Comparison of ENCODE assay signal across 24 mouse cellular contexts in the genomic region with DNA sequence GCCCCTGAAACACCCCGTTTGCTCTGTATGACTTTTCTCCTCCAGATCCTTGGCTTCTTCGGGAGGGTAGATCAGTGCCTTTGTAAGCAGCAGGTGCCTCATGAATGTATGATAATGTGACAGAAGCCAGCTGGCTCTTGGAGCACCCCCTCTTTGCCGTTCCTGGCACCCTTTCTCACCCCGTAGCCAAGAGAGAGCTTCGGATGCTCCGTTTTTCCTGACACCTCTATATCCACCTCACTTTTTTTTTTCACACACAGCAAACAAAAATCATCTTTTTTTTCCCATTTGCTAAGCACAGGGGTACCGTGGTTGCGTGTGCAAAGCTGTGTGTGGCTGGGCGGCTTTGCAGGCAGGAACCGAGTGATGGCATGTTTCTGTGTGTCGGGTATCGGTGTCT. TPM values are rescaled to one million over a fixed set of nuclear protein-coding genes. Genes with fewer than 3 reads are reported as not detected.
DNase-seq lines count a peak whose midpoint lies in the region; ATAC-seq lines count a peak whose summit lies in the region.
"Had no signal": no experiment of that assay in that cellular context is flagged by ENCODE, and none has a peak within 500 bp of the region (broad histone marks: within the 10 kb centered on the region; RNA-seq: fewer than 3 reads in every experiment).

No protein-coding gene starts in this region.

- H3K27me3 ChIP-seq in hindbrain, embryonic 10.5 days (ENCODE audit: insufficient read depth, poor library complexity, severe bottlenecking) = no peaks in the 10 kb centered on the region
- no peaks in the 10 kb centered on the region for H3K27me3 ChIP-seq in hindbrain, embryonic 16.5 days (replicated peaks; ENCODE audit: control insufficient read depth, insufficient read depth, low read length)
- H3K27me3 ChIP-seq in neural tube, embryonic 13.5 days = no peaks in the 10 kb centered on the region
- no peaks in the 10 kb centered on the region for H3K27me3 ChIP-seq in hindbrain, embryonic 12.5 days
- no peaks in the 10 kb centered on the region for H3K27me3 ChIP-seq in neural tube, embryonic 15.5 days (replicated peaks)
- H3K27me3 ChIP-seq in intestine, embryonic 16.5 days (replicated peaks; ENCODE audit: control insufficient read depth, insufficient read depth, low read length) = no peaks in the 10 kb centered on the region
- H3K27me3 ChIP-seq: embryonic facial prominence, embryonic 12.5 days; heart, embryonic 15.5 days; limb, embryonic 12.5 days had no signal

- H3K9ac ChIP-seq in hindbrain, embryonic 16.5 days (ENCODE audit: low read depth, low read length) = no peak overlapping the region
- no peak overlapping the region for H3K9ac ChIP-seq in neural tube, embryonic 13.5 days
- no peak overlapping the region for H3K9ac ChIP-seq in hindbrain, embryonic 12.5 days
- no peak overlapping the region for H3K9ac ChIP-seq in neural tube, embryonic 15.5 days (replicated peaks)
- H3K9ac ChIP-seq in intestine, embryonic 16.5 days (ENCODE audit: low read depth, low read length) = no peak overlapping the region
- H3K9ac ChIP-seq: embryonic facial prominence, embryonic 12.5 days; heart, embryonic 15.5 days; limb, embryonic 12.5 days; liver, postnatal 0 days had no signal

- no peak for ATAC-seq in hindbrain, embryonic 16.5 days
- ATAC-seq in neural tube, embryonic 13.5 days (ENCODE audit: low read depth) = no peak
- no peak for ATAC-seq in hindbrain, embryonic 12.5 days (ENCODE audit: low FRiP score)
- no peak for ATAC-seq in neural tube, embryonic 15.5 days (ENCODE audit: low FRiP score)
- no peak for ATAC-seq in intestine, embryonic 16.5 days
- ATAC-seq: CD4-positive, CD25-positive, alpha-beta regulatory T cell, adult 4 months; liver, postnatal 0 days; lung, postnatal 0 days had no signal

- peak overlapping the region; percentile 77 for H3K27ac ChIP-seq in hindbrain, embryonic 10.5 days
- H3K27ac ChIP-seq in hindbrain, embryonic 16.5 days (ENCODE audit: low read depth, low read length) = no peak overlapping the region
- peak overlapping the region; percentile 87 for H3K27ac ChIP-seq in neural tube, embryonic 13.5 days (replicated peaks)
- H3K27ac ChIP-seq in hindbrain, embryonic 12.5 days = 0 out of 2 replicates have a peak overlapping the region, but pooled peaks have one; percentile 24
- H3K27ac ChIP-seq in neural tube, embryonic 15.5 days (replicated peaks) = peak overlapping the region; percentile 37; the same call in 1 of the 2 replicates
- H3K27ac ChIP-seq in intestine, embryonic 16.5 days (ENCODE audit: low read length) = no peak overlapping the region
- H3K27ac ChIP-seq: embryonic facial prominence, embryonic 12.5 days; heart, embryonic 15.5 days; limb, embryonic 12.5 days; macrophage had no signal

- H3K4me1 ChIP-seq in hindbrain, embryonic 10.5 days (replicated peaks) = peaks cover 81% of the 10 kb centered on the region
- peaks cover 42% of the 10 kb centered on the region for H3K4me1 ChIP-seq in hindbrain, embryonic 16.5 days (ENCODE audit: control insufficient read depth, insufficient read depth, low read depth, low read length)
- peaks cover 82% of the 10 kb centered on the region for H3K4me1 ChIP-seq in neural tube, embryonic 13.5 days (replicated peaks)
- H3K4me1 ChIP-seq in hindbrain, embryonic 12.5 days = peaks cover 73% of the 10 kb centered on the region
- H3K4me1 ChIP-seq in neural tube, embryonic 15.5 days = peaks cover 80% of the 10 kb centered on the region
- H3K4me1 ChIP-seq in intestine, embryonic 16.5 days (ENCODE audit: control insufficient read depth, insufficient read depth, low read length) = peaks cover 37% of the 10 kb centered on the region

- WGBS in hindbrain, embryonic 10.5 days = 82% methylated on average over 12 of the region's 12 CpGs
- WGBS in hindbrain, embryonic 16.5 days = 56% methylated on average over 12 of the region's 12 CpGs
- WGBS in neural tube, embryonic 13.5 days = 67% methylated on average over 12 of the region's 12 CpGs
- 78% methylated on average over 12 of the region's 12 CpGs for WGBS in hindbrain, embryonic 12.5 days
- 62% methylated on average over 12 of the region's 12 CpGs for WGBS in neural tube, embryonic 15.5 days
- 82% methylated on average over 12 of the region's 12 CpGs for WGBS in intestine, embryonic 16.5 days

- H3K36me3 ChIP-seq in hindbrain, embryonic 10.5 days = peaks cover 6% of the 10 kb centered on the region; the same call in 1 of the 2 replicates
- H3K36me3 ChIP-seq in hindbrain, embryonic 16.5 days (ENCODE audit: control insufficient read depth, insufficient read depth, low read length) = no peaks in the 10 kb centered on the region
- H3K36me3 ChIP-seq in neural tube, embryonic 13.5 days = no peaks in the 10 kb centered on the region
- no peaks in the 10 kb centered on the region for H3K36me3 ChIP-seq in hindbrain, embryonic 12.5 days
- no peaks in the 10 kb centered on the region for H3K36me3 ChIP-seq in neural tube, embryonic 15.5 days
- no peaks in the 10 kb centered on the region for H3K36me3 ChIP-seq in intestine, embryonic 16.5 days (ENCODE audit: control insufficient read depth, insufficient read depth, low read length)
- H3K36me3 ChIP-seq: embryonic facial prominence, embryonic 12.5 days; heart, embryonic 15.5 days; limb, embryonic 12.5 days had no signal

- H3K4me3 ChIP-seq in hindbrain, embryonic 10.5 days = no peak overlapping the region
- H3K4me3 ChIP-seq in hindbrain, embryonic 16.5 days (ENCODE audit: low read length) = no peak overlapping the region
- no peak overlapping the region for H3K4me3 ChIP-seq in neural tube, embryonic 13.5 days
- no peak overlapping the region for H3K4me3 ChIP-seq in hindbrain, embryonic 12.5 days
- no peak overlapping the region for H3K4me3 ChIP-seq in neural tube, embryonic 15.5 days (replicated peaks)
- H3K4me3 ChIP-seq in intestine, embryonic 16.5 days (ENCODE audit: low read length) = no peak overlapping the region
- H3K4me3 ChIP-seq: embryonic facial prominence, embryonic 12.5 days; heart, embryonic 15.5 days; limb, embryonic 12.5 days had no signal

- H3K9me3 ChIP-seq in hindbrain, embryonic 10.5 days = peaks cover 5% of the 10 kb centered on the region; the same call in 1 of the 2 replicates
- H3K9me3 ChIP-seq in hindbrain, embryonic 16.5 days (ENCODE audit: control insufficient read depth, low read length) = no peaks in the 10 kb centered on the region
- H3K9me3 ChIP-seq in neural tube, embryonic 13.5 days = 0 out of 2 replicates have a peak, but pooled peaks cover 4% of the 10 kb centered on the region
- 0 out of 2 replicates have a peak, but pooled peaks cover 4% of the 10 kb centered on the region for H3K9me3 ChIP-seq in hindbrain, embryonic 12.5 days (replicated peaks)
- H3K9me3 ChIP-seq in neural tube, embryonic 15.5 days (replicated peaks) = no peaks in the 10 kb centered on the region
- H3K9me3 ChIP-seq in intestine, embryonic 16.5 days (ENCODE audit: control insufficient read depth, low read length) = no peaks in the 10 kb centered on the region
- H3K9me3 ChIP-seq: embryonic facial prominence, embryonic 12.5 days; heart, embryonic 15.5 days had no signal

- no peak overlapping the region for H3K4me2 ChIP-seq in hindbrain, embryonic 16.5 days (ENCODE audit: low read length)
- no peak overlapping the region for H3K4me2 ChIP-seq in neural tube, embryonic 13.5 days
- H3K4me2 ChIP-seq in hindbrain, embryonic 12.5 days (replicated peaks) = no peak overlapping the region
- no peak overlapping the region for H3K4me2 ChIP-seq in neural tube, embryonic 15.5 days
- H3K4me2 ChIP-seq in intestine, embryonic 16.5 days (ENCODE audit: low read depth, low read length) = no peak overlapping the region
- H3K4me2 ChIP-seq: embryonic facial prominence, embryonic 12.5 days; heart, embryonic 15.5 days; limb, embryonic 12.5 days; liver, embryonic 11.5 days had no signal

- no peak for DNase-seq in hindbrain, embryonic 10.5 days (ENCODE audit: low spot score)
- DNase-seq in neural tube, embryonic 10.5 days (ENCODE audit: extremely low spot score, low spot score) = no peak
- DNase-seq in layer of hippocampus, adult 18-20 months (ENCODE audit: low spot score in 2 of 2) = no peak
- DNase-seq: adrenal gland, postnatal 14 days; cerebellum, adult 11 months; heart, postnatal 36 days; kidney, adult 8-10 months; kidney, postnatal 10 days; layer of hippocampus, postnatal 36 days; liver, postnatal 0 days; right cerebral cortex, postnatal 14 days; thymus, postnatal 25 days had no signal

RNA-seq across cellular contexts. Expression of a gene that starts 16.3 kb away (rescaled TPM):
- 6.6 and 7.2 TPM in 2 replicates for polyA plus RNA-seq in hindbrain, embryonic 10.5 days (2016; fragmentation: Nextera tagmentation; extraction: Ambion mirVana)
- polyA plus RNA-seq in hindbrain, embryonic 16.5 days (2015; fragmentation: Nextera tagmentation; extraction: Ambion mirVana) = 12.9 and 15.5 TPM in 2 replicates
- polyA plus RNA-seq in neural tube, embryonic 13.5 days (2015; fragmentation: Nextera tagmentation; extraction: Ambion mirVana) = 12.0 and 14.1 TPM in 2 replicates
- 12.9 and 13.0 TPM in 2 replicates for polyA plus RNA-seq in hindbrain, embryonic 12.5 days (2016; fragmentation: Nextera tagmentation; extraction: Ambion mirVana)
- polyA plus RNA-seq in neural tube, embryonic 15.5 days (2015; fragmentation: Nextera tagmentation; extraction: Ambion mirVana) = 14.0 and 14.9 TPM in 2 replicates
- 3.2 and 3.3 TPM in 2 replicates for polyA plus RNA-seq in intestine, embryonic 16.5 days (2015; fragmentation: Nextera tagmentation; extraction: Ambion mirVana)
- 10 to 100 TPM; 68.2 to 70.6 TPM for total RNA-seq in layer of hippocampus, adult 18-20 months (2021)

Comparison
In these comparisons a context has a peak if more than half of its experiments do, and no peak if none do; other contexts are left out.
1. H3K27ac ChIP-seq: peak in hindbrain, embryonic 10.5 days (single experiment), neural tube, embryonic 13.5 days (single experiment), hindbrain, embryonic 12.5 days (single experiment) and neural tube, embryonic 15.5 days (single experiment); none in hindbrain, embryonic 16.5 days (single experiment) and intestine, embryonic 16.5 days (single experiment).